Mouse (Mus musculus): Measurements from ENCODE around the gene Epop. TPM values are rescaled to one million over a fixed set of nuclear protein-coding genes. Genes with fewer than 3 reads are reported as not detected.

Epop gene
- polyA plus RNA-seq, 1 experiment from 2014 or later: 2.8 TPM

DNA sequence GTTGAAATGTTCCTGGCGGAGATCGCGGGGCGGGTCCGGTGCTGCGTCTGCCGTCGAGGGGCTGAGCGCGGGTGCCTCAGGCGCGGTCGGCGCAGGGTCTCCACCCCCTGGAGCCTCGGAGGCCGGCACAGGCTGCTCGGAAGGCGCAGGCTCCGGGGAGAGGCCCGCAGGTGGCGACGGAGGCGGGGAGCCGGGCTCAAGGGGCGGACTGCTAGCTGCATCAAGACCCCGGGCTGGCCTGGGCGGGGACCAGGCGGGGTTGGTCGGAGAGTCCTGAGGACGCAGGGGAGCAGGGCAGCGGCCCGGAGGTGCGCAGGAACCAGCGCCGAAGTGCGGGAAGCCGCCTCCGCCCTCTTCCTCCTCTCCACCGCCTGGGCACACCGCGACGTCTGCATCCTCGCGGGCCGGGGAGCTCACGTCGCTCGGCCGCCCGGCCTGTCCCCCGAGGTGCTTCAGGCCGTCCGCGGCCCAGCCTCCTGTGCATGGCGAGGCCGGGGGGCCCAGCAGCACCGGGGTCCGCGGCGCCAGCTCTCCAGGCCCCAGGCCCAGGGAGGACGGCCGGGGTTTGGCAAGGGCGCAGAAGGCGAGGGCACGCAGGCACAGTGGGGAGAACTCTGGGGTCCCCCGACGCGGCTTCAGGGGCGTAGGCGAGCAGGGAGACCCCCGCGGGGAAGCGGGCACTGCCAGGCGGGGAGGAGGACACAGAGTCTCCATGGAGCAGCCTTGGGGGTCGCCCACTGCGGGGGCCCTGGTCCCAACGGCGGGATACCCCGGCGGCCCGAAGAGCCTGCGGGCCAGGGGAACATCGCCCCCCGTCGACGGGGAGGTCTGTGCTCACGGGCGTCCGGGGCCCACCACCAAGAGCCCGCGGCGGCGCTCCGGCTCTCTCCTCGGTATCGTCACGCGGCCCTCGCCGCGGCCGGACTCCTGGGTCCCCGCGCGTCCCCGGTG lies 659 bp downstream of the Epop start:
- peak; percentile 35 for ATAC-seq (ENCODE audit: low FRiP score, low TSS enrichment)
- Histone ChIP-seq H3K27ac (replicated peaks; ENCODE audit: low read depth, low read length) (0 out of 2 replicates have a peak overlapping the region, but pooled peaks have one; percentile 26), H3K9me3 (ENCODE audit: control insufficient read depth, low read length) (no peaks in the 10 kb centered on the region), H3K4me3 (replicated peaks; ENCODE audit: low read depth, low read length) (peak overlapping the region; percentile 65), H3K27me3 (ENCODE audit: control insufficient read depth, insufficient read depth, low read length) (peaks cover 58% of the 10 kb centered on the region), H3K9ac (replicated peaks; ENCODE audit: low read length) (peak overlapping the region; percentile 70), H3K4me1 (ENCODE audit: control insufficient read depth, insufficient read depth, low read length) (peaks cover 12% of the 10 kb centered on the region; the same call in 1 of the 2 replicates), H3K36me3 (ENCODE audit: control insufficient read depth, insufficient read depth, low read length) (no peaks in the 10 kb centered on the region), H3K4me2 (ENCODE audit: low read length) (peak overlapping the region; percentile 83)
- DNase-seq: peak; percentile 35
- under 1% methylated on average over 103 of the region's 106 CpGs for WGBS

- no peaks in the 10 kb centered on the region for H3K9me3 ChIP-seq (ENCODE audit: control insufficient read depth, low read length)
- peak overlapping the region; percentile 65 for H3K4me3 ChIP-seq (replicated peaks; ENCODE audit: low read depth, low read length)
- peak; percentile 28 for DNase-seq
- peaks cover 12% of the 10 kb centered on the region; the same call in 1 of the 2 replicates for H3K4me1 ChIP-seq (ENCODE audit: control insufficient read depth, insufficient read depth, low read length)
- no peak overlapping the region for H3K27ac ChIP-seq (replicated peaks; ENCODE audit: low read depth, low read length)
- no peak for ATAC-seq (ENCODE audit: low FRiP score, low TSS enrichment)
- peak overlapping the region; percentile 83 for H3K4me2 ChIP-seq (ENCODE audit: low read length)
- H3K27me3 ChIP-seq (ENCODE audit: control insufficient read depth, insufficient read depth, low read length): peaks cover 63% of the 10 kb centered on the region
- H3K36me3 ChIP-seq (ENCODE audit: control insufficient read depth, insufficient read depth, low read length): no peaks in the 10 kb centered on the region
- 0 out of 2 replicates have a peak overlapping the region, but pooled peaks have one; percentile 70 for H3K9ac ChIP-seq (replicated peaks; ENCODE audit: low read length)
- WGBS: under 1% methylated on average over 28 of the region's 28 CpGs
These were observed 1.3 kb downstream of the Epop start for GRCm38 (mm10) chr11:97628303-97628567.

GRCm38 (mm10) chr11:97627556-97628302 lies 1.8 kb downstream of the Epop start:
- Histone ChIP-seq H3K27me3 (ENCODE audit: control insufficient read depth, insufficient read depth, low read length) (peaks cover 64% of the 10 kb centered on the region), H3K4me1 (ENCODE audit: control insufficient read depth, insufficient read depth, low read length) (peaks cover 12% of the 10 kb centered on the region; the same call in 1 of the 2 replicates), H3K9me3 (ENCODE audit: control insufficient read depth, low read length) (no peaks in the 10 kb centered on the region), H3K27ac (replicated peaks; ENCODE audit: low read depth, low read length) (no peak overlapping the region), H3K36me3 (ENCODE audit: control insufficient read depth, insufficient read depth, low read length) (no peaks in the 10 kb centered on the region), H3K9ac (replicated peaks; ENCODE audit: low read length) (no peak overlapping the region; the same call in 1 of the 2 replicates), H3K4me3 (replicated peaks; ENCODE audit: low read depth, low read length) (peak overlapping the region; percentile 65), H3K4me2 (ENCODE audit: low read length) (peak overlapping the region; percentile 83)
- DNase-seq (peak; percentile 21), ATAC-seq (ENCODE audit: low FRiP score, low TSS enrichment) (no peak)
- WGBS: 2% methylated on average over 30 of the region's 30 CpGs

DNA sequence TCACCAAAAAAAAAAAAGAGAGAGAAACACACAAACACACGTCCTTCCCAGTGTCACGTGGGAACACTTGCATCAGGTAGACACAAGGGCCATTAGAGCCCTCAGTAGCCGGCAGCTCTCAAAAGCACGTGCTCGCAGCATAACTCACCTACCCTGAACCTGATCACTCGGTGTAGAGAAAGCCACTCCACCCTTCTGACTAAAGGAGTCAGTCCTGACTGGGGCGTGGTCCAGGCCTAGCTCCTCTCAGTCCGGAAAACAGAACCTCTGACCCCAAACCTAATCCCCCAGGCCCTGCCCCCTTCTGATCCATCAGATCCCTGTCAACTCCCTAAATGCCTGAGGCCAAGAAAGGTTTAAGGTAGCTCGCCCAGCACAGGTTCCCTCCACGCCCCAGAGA lies 2.7 kb downstream of the Epop start:
- WGBS: 6% methylated on average over 10 of the region's 10 CpGs
- Histone ChIP-seq H3K27me3 (ENCODE audit: control insufficient read depth, insufficient read depth, low read length) (peaks cover 64% of the 10 kb centered on the region), H3K9me3 (ENCODE audit: control insufficient read depth, low read length) (no peaks in the 10 kb centered on the region), H3K9ac (replicated peaks; ENCODE audit: low read length) (no peak overlapping the region; the same call in 1 of the 2 replicates), H3K4me3 (replicated peaks; ENCODE audit: low read depth, low read length) (no peak overlapping the region), H3K4me2 (ENCODE audit: low read length) (no peak overlapping the region), H3K27ac (replicated peaks; ENCODE audit: low read depth, low read length) (no peak overlapping the region), H3K4me1 (ENCODE audit: control insufficient read depth, insufficient read depth, low read length) (peaks cover 12% of the 10 kb centered on the region; the same call in 1 of the 2 replicates), H3K36me3 (ENCODE audit: control insufficient read depth, insufficient read depth, low read length) (no peaks in the 10 kb centered on the region)
- DNase-seq: no peak
- no peak for ATAC-seq (ENCODE audit: low FRiP score, low TSS enrichment)

DNA sequence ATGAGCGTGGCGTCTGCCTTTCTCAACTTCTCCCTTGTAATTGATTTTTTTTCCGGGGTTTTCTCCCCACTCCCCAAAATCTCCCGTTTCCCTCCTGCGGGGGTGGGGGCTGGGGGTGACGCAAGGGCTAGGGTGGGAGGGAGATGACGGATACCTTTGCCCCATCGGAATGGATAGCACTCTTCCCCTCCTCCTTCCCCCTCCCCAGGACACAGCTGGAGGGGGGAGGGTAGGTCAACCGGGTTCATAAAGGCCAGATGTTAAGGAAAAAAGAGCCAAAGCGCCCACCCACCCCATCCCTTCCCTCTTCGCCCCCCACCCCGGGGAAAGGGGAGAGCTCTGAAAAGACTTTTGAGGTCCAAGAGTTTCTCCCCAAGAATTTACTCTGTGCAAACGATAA lies 3.1 kb downstream of the Epop start:
- H3K36me3 ChIP-seq (ENCODE audit: control insufficient read depth, insufficient read depth, low read length): no peaks in the 10 kb centered on the region
- no peak overlapping the region; the same call in 1 of the 2 replicates for H3K9ac ChIP-seq (replicated peaks; ENCODE audit: low read length)
- no peak for DNase-seq
- 7% methylated on average over 13 of the region's 13 CpGs for WGBS
- ATAC-seq (ENCODE audit: low FRiP score, low TSS enrichment): no peak
- no peaks in the 10 kb centered on the region for H3K9me3 ChIP-seq (ENCODE audit: control insufficient read depth, low read length)
- peaks cover 12% of the 10 kb centered on the region; the same call in 1 of the 2 replicates for H3K4me1 ChIP-seq (ENCODE audit: control insufficient read depth, insufficient read depth, low read length)
- H3K4me2 ChIP-seq (ENCODE audit: low read length): no peak overlapping the region
- H3K4me3 ChIP-seq (replicated peaks; ENCODE audit: low read depth, low read length): no peak overlapping the region
- H3K27ac ChIP-seq (replicated peaks; ENCODE audit: low read depth, low read length): no peak overlapping the region
- peaks cover 60% of the 10 kb centered on the region for H3K27me3 ChIP-seq (ENCODE audit: control insufficient read depth, insufficient read depth, low read length)

- no peaks in the 10 kb centered on the region for H3K9me3 ChIP-seq (ENCODE audit: control insufficient read depth, low read length)
- H3K9ac ChIP-seq (replicated peaks; ENCODE audit: low read length): no peak overlapping the region
- 75% methylated on average over 5 of the region's 5 CpGs for WGBS
- H3K27me3 ChIP-seq (ENCODE audit: control insufficient read depth, insufficient read depth, low read length): peaks cover 51% of the 10 kb centered on the region
- ATAC-seq (ENCODE audit: low FRiP score, low TSS enrichment) (no peak), DNase-seq (no peak)
- no peak overlapping the region for H3K4me3 ChIP-seq (replicated peaks; ENCODE audit: low read depth, low read length)
- no peaks in the 10 kb centered on the region for H3K36me3 ChIP-seq (ENCODE audit: control insufficient read depth, insufficient read depth, low read length)
- no peak overlapping the region for H3K27ac ChIP-seq (replicated peaks; ENCODE audit: low read depth, low read length)
- H3K4me1 ChIP-seq (ENCODE audit: control insufficient read depth, insufficient read depth, low read length): peaks cover 12% of the 10 kb centered on the region; the same call in 1 of the 2 replicates
- no peak overlapping the region for H3K4me2 ChIP-seq (ENCODE audit: low read length)
These were observed 4.0 kb downstream of the Epop start for GRCm38 (mm10) chr11:97625551-97625950.

GRCm38 (mm10) chr11:97623166-97623565 lies 6.3 kb downstream of the Epop start:
- no peaks in the 10 kb centered on the region for H3K36me3 ChIP-seq (ENCODE audit: control insufficient read depth, insufficient read depth, low read length)
- H3K27me3 ChIP-seq (ENCODE audit: control insufficient read depth, insufficient read depth, low read length): peaks cover 31% of the 10 kb centered on the region
- DNase-seq (no peak), ATAC-seq (ENCODE audit: low FRiP score, low TSS enrichment) (no peak)
- H3K27ac ChIP-seq (replicated peaks; ENCODE audit: low read depth, low read length): no peak overlapping the region
- H3K4me1 ChIP-seq (ENCODE audit: control insufficient read depth, insufficient read depth, low read length): no peaks in the 10 kb centered on the region
- no peak overlapping the region for H3K9ac ChIP-seq (replicated peaks; ENCODE audit: low read length)
- H3K4me2 ChIP-seq (ENCODE audit: low read length): no peak overlapping the region
- no peaks in the 10 kb centered on the region for H3K9me3 ChIP-seq (ENCODE audit: control insufficient read depth, low read length)
- H3K4me3 ChIP-seq (replicated peaks; ENCODE audit: low read depth, low read length): no peak overlapping the region
- WGBS: 65% methylated on average over 9 of the region's 9 CpGs

DNA sequence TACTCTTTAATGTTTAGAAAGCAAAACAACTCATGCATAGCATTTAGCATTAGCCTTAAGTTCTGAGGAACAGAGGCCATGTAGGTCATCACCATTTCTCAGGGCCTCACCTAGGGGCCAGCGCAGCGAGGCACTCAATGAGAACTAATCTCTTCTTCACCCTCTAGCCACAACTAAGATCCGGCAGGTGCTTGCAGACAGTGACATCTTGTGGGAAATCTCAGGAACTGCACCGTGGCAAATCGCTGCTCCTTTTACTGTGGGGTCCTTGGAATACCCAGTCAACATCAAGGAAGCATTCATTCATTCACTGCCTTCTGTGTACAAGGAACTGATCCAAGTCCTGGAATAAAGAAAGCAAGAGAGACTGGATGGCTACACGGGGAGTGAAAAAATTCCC lies 7.1 kb downstream of the Epop start:
- Histone ChIP-seq H3K9me3 (ENCODE audit: control insufficient read depth, low read length) (no peaks in the 10 kb centered on the region), H3K27ac (replicated peaks; ENCODE audit: low read depth, low read length) (no peak overlapping the region), H3K9ac (replicated peaks; ENCODE audit: low read length) (no peak overlapping the region), H3K4me2 (ENCODE audit: low read length) (no peak overlapping the region), H3K4me1 (ENCODE audit: control insufficient read depth, insufficient read depth, low read length) (no peaks in the 10 kb centered on the region), H3K4me3 (replicated peaks; ENCODE audit: low read depth, low read length) (no peak overlapping the region), H3K27me3 (ENCODE audit: control insufficient read depth, insufficient read depth, low read length) (peaks cover 24% of the 10 kb centered on the region), H3K36me3 (ENCODE audit: control insufficient read depth, insufficient read depth, low read length) (no peaks in the 10 kb centered on the region)
- DNase-seq (peak; percentile 90), ATAC-seq (ENCODE audit: low FRiP score, low TSS enrichment) (peak; percentile 46; the same call in 1 of the 2 replicates)
- WGBS: 3% methylated on average over 6 of the region's 6 CpGs

Data from midbrain, embryonic 14.5 days (tissue).